Mouse (Mus musculus): ENCODE measurements at regions not wholly inside any gene's neighbourhood (a gene's known extent, or its start where the extent isn't known, plus 50 kb on each side); places are given as distances from the start of the nearest gene placed in this dataset.

DNA sequence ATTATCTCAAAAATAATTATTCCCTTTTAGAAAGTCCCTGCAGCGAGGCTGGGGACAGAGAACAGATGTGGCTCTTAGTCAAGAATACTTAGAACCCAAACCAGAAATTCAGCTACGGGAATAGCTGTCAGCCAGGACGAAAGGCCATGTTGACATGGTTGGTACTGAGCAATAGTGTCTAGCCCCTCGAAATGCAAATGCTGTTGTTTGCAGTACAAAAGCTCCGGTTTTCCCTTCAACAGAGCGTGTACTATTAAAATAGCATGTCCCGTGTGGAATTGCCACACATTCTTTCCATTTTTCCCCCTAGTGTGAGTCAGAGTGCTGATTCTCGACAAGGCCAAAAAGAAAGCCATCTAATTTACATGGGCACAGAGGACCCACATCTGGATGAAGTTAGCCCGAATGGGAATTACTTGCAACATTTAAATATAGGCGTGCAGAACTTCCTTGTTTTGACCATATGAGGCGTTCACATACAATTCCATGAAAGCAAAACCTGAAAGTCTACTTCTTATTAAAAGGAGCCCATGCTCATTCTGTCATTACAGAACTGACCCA is 253.7 kb downstream of the Pten start:
- TF ChIP-seq POLR2A (IDR thresholded peaks at IDR 0.05; ENCODE audit: low read depth, low read length) (no peak), CTCF (IDR thresholded peaks at IDR 0.05; ENCODE audit: borderline replicate concordance, insufficient read depth, low read length) (no peak)
